Mouse (Mus musculus) hindlimb bud, embryonic 11.5 days (tissue): Measurements from ENCODE around the gene Hes5.

Source experiments
- DNase-seq: peaks from one replicate; pipeline ENCODE4 v3.0.0-alpha.2; 2012; ENCODE audit warnings: low read depth, low spot score; ENCODE audit errors: extremely low spot score

The Hes5 gene

GRCm38 (mm10) chr4:154963901-154964580 lies 3.3 kb downstream of the Hes5 start, which contains the start of gene Pank4:
Gene Pank4, plus strand, starts transcription at chr4:154964123.
- DNase-seq, result no peak

GRCm38 (mm10) chr4:154964581-154965235 lies 4.0 kb downstream of the Hes5 start:
- no peak for DNase-seq

GRCm38 (mm10) chr4:154965856-154966255 lies 5.1 kb downstream of the Hes5 start:
- no peak for DNase-seq

GRCm38 (mm10) chr4:154967173-154967572 lies 6.5 kb downstream of the Hes5 start:
- DNase-seq, result no peak

GRCm38 (mm10) chr4:154972546-154972945 lies 11.8 kb downstream of the Hes5 start:
- no peak for DNase-seq

- DNase-seq, result no peak
Observed at GRCm38 (mm10) chr4:154974163-154974611, 13.5 kb downstream of the Hes5 start.

- no peak for DNase-seq
Observed at GRCm38 (mm10) chr4:154980110-154980509, 19.4 kb downstream of the Hes5 start.

GRCm38 (mm10) chr4:154981076-154981475 lies 20.4 kb downstream of the Hes5 start:
- no peak for DNase-seq

- no peak for DNase-seq
Observed at GRCm38 (mm10) chr4:154981530-154981929, 20.8 kb downstream of the Hes5 start.

GRCm38 (mm10) chr4:154982247-154983120 lies 21.8 kb downstream of the Hes5 start:
- DNase-seq, result no peak

GRCm38 (mm10) chr4:154983767-154984166 lies 23.0 kb downstream of the Hes5 start:
- no peak for DNase-seq

- no peak for DNase-seq
Observed at GRCm38 (mm10) chr4:154985151-154985777, 24.5 kb downstream of the Hes5 start.

- DNase-seq, result no peak
Observed at GRCm38 (mm10) chr4:154986096-154986495, 25.4 kb downstream of the Hes5 start.

GRCm38 (mm10) chr4:154986750-154987149 lies 26.0 kb downstream of the Hes5 start:
- DNase-seq, result no peak

- no peak for DNase-seq
Observed at GRCm38 (mm10) chr4:154994876-154995275, 34.2 kb downstream of the Hes5 start.

GRCm38 (mm10) chr4:154996572-154997154 lies 35.9 kb downstream of the Hes5 start:
- DNase-seq, result no peak

GRCm38 (mm10) chr4:154999379-154999778 lies 38.7 kb downstream of the Hes5 start:
- no peak for DNase-seq

GRCm38 (mm10) chr4:155005278-155005677 lies 44.6 kb downstream of the Hes5 start:
- DNase-seq, result no peak

- no peak for DNase-seq
Observed at GRCm38 (mm10) chr4:155006296-155006695, 45.6 kb downstream of the Hes5 start.

GRCm38 (mm10) chr4:155007641-155008040 lies 46.9 kb downstream of the Hes5 start:
- no peak for DNase-seq

GRCm38 (mm10) chr4:155008075-155008474 lies 47.4 kb downstream of the Hes5 start:
- no peak for DNase-seq
